In genomic region chr1:131613361-131614133, GRCm38 (mm10) we compare ENCODE assay signal across 8 mouse cellular contexts. TPM values are rescaled to one million over a fixed set of nuclear protein-coding genes. Genes with fewer than 3 reads are reported as not detected.
DNase-seq lines count a peak whose midpoint lies in the region; ATAC-seq and TF ChIP-seq lines count a peak whose summit lies in the region.

No protein-coding gene starts in this region.

- no peak overlapping the region for H3K27ac ChIP-seq in forebrain, postnatal 0 days (ENCODE audit: low read depth, low read length)

- WGBS in forebrain, postnatal 0 days: 83% methylated on average over 16 of the region's 16 CpGs

- H3K36me3 ChIP-seq in forebrain, postnatal 0 days (ENCODE audit: insufficient read depth): no peaks in the 10 kb centered on the region

- no peak overlapping the region for H3K4me2 ChIP-seq in forebrain, postnatal 0 days (ENCODE audit: low read depth)

- peak; percentile 90 for DNase-seq in NIH3T3 (ENCODE audit: low read depth)
- peak; percentile 16 for DNase-seq in cerebellum, adult 11-12 months
- DNase-seq in forebrain, postnatal 0 days: peak; percentile 59
- DNase-seq in heart, postnatal 25 days (ENCODE audit: low spot score): peak; percentile 17
- DNase-seq in layer of hippocampus, postnatal 10 days (ENCODE audit: low spot score in 2 of 2): peak; percentile 75
- peak; percentile 86 for DNase-seq in lung, postnatal 14 days
- peak; percentile 79 for DNase-seq in right cerebral cortex, postnatal 4 days
- DNase-seq in urinary bladder, postnatal 4 days (ENCODE audit: low spot score in 2 of 2): peak; percentile 66 to 86

- no peak; the same call in 1 of the 2 replicates for ATAC-seq in forebrain, postnatal 0 days

- H3K27me3 ChIP-seq in forebrain, postnatal 0 days (ENCODE audit: insufficient read depth, low read length): no peaks in the 10 kb centered on the region

- peak; percentile 62 for TF ChIP-seq CTCF in forebrain, postnatal 0 days (IDR thresholded peaks at IDR 0.05; ENCODE audit: low read depth)

- H3K4me1 ChIP-seq in forebrain, postnatal 0 days (ENCODE audit: insufficient read depth): no peaks in the 10 kb centered on the region

- H3K4me3 ChIP-seq in forebrain, postnatal 0 days (ENCODE audit: low read depth, low read length): no peak overlapping the region

- no peaks in the 10 kb centered on the region for H3K9me3 ChIP-seq in forebrain, postnatal 0 days (ENCODE audit: low read length)

- no peak overlapping the region for H3K9ac ChIP-seq in forebrain, postnatal 0 days

- intact Hi-C loops in heart, postnatal 25 days (cut with DNase I): loop anchor here (2.0 to 5.0 kb wide), 3 partner anchors 47 to 234 kb away; no protein-coding TSS in a partner anchor

RNA-seq across cellular contexts. Expression of gene Avpr1b, which starts 14.5 kb away (rescaled TPM):
- total RNA-seq in forebrain, postnatal 0 days (2014; rRNA removed): not detected in 2 replicates
- polyA plus RNA-seq in forebrain, postnatal 0 days (2015; fragmentation: Nextera tagmentation; extraction: Ambion mirVana): not detected in 2 replicates
- total RNA-seq in heart, postnatal 25 days (2021): not detected
- total RNA-seq in layer of hippocampus, postnatal 10 days (2021): under 1 TPM; 0.23 to 0.36 TPM

RNA-seq across cellular contexts. Expression of gene Ctse, which starts 24.6 kb away (rescaled TPM):
- total RNA-seq in forebrain, postnatal 0 days (2014; rRNA removed): 0.23 and 0.57 TPM in 2 replicates
- 0.08 TPM in 1 of 2 replicates, not detected in the other for polyA plus RNA-seq in forebrain, postnatal 0 days (2015; fragmentation: Nextera tagmentation; extraction: Ambion mirVana)
- 1 to 10 TPM in 1 of 2 experiments, under 1 TPM in 1; 0.83 to 1.3 TPM for total RNA-seq in heart, postnatal 25 days (2021)
- under 1 TPM in 1 of 2 experiments, not detected in 1; 0.39 TPM for total RNA-seq in layer of hippocampus, postnatal 10 days (2021)

Comparison
In these comparisons a context has a peak if more than half of its experiments do, and no peak if none do; other contexts are left out.
1. DNase-seq: peak in every context shown above with its lines; median percentile 90 in NIH3T3; 86 in lung, postnatal 14 days; 79 in right cerebral cortex, postnatal 4 days; 76 in urinary bladder, postnatal 4 days; 75 in layer of hippocampus, postnatal 10 days; 59 in forebrain, postnatal 0 days; 17 in heart, postnatal 25 days; 16 in cerebellum, adult 11-12 months.